Mouse (Mus musculus) bone marrow macrophage, adult 2 months (primary cell): ENCODE results near the gene Yeats4. TPM values are rescaled to one million over a fixed set of nuclear protein-coding genes. Genes with fewer than 3 reads are reported as not detected.

Experiments
- H3K27ac ChIP-seq: 2 replicates; pipeline ENCODE4 v1.5.1; 2012; ENCODE audit warnings: low read depth, low read length; ENCODE audit not compliant: insufficient read depth
- H3K4me1 ChIP-seq: 2 replicates; pipeline ENCODE4 v1.6.1; 2012; ENCODE audit warnings: low read length; ENCODE audit not compliant: control insufficient read depth, insufficient read depth
- H3K4me3 ChIP-seq: 2 replicates; pipeline ENCODE4 v1.5.1; 2012; ENCODE audit warnings: mild to moderate bottlenecking, low read length, moderate library complexity; ENCODE audit not compliant: insufficient read depth
- CTCF ChIP-seq: IDR thresholded peaks from 2 replicates; pipeline ENCODE4 v1.5.1; 2012; ENCODE audit warnings: low read depth, mild to moderate bottlenecking, low read length, moderate library complexity
- POLR2A ChIP-seq: IDR thresholded peaks from 2 replicates; pipeline ENCODE4 v1.6.1; 2012; ENCODE audit warnings: mild to moderate bottlenecking, low read depth, low read length, borderline replicate concordance
- polyA plus RNA-seq: library from polyadenylated mRNA; stranded (reverse); fragments of >200 nt; gene quantifications from 2 replicates; pipeline ENCODE4 v1.2.4, GENCODE M21; 2012; ENCODE audit not compliant: missing spikeins, insufficient read depth, insufficient read length

Gene Yeats4
- polyA plus RNA-seq, 1 experiment, result 61.0 TPM

GRCm38 (mm10) chr10:117174645-117175044 lies 49.7 kb downstream of the Yeats4 start:
- H3K4me3 ChIP-seq, result no peak overlapping the region
- H3K27ac ChIP-seq, result no peak overlapping the region
- H3K4me1 ChIP-seq, result no peaks in the 10 kb centered on the region
- TF ChIP-seq POLR2A, result no peak
- no peak for TF ChIP-seq CTCF

GRCm38 (mm10) chr10:117173566-117174438 lies 50.5 kb downstream of the Yeats4 start:
- Histone ChIP-seq H3K4me1 (no peaks in the 10 kb centered on the region), H3K4me3 (no peak overlapping the region), H3K27ac (no peak overlapping the region)
- TF ChIP-seq POLR2A (no peak), CTCF (no peak)

- TF ChIP-seq POLR2A (no peak), CTCF (no peak)
- no peaks in the 10 kb centered on the region for H3K4me1 ChIP-seq
- H3K4me3 ChIP-seq, result no peak overlapping the region
- no peak overlapping the region for H3K27ac ChIP-seq
Observed at GRCm38 (mm10) chr10:117173111-117173510, 51.2 kb downstream of the Yeats4 start.

GRCm38 (mm10) chr10:117172069-117172468 lies 52.2 kb downstream of the Yeats4 start:
- no peak overlapping the region for H3K27ac ChIP-seq
- no peak for TF ChIP-seq POLR2A
- TF ChIP-seq CTCF, result no peak
- H3K4me1 ChIP-seq, result no peaks in the 10 kb centered on the region
- H3K4me3 ChIP-seq, result no peak overlapping the region

- TF ChIP-seq CTCF, result no peak
- TF ChIP-seq POLR2A, result no peak
- Histone ChIP-seq H3K27ac (no peak overlapping the region), H3K4me1 (no peaks in the 10 kb centered on the region), H3K4me3 (no peak overlapping the region)
Observed at GRCm38 (mm10) chr10:117166785-117167425, 57.4 kb downstream of the Yeats4 start.

Other genes starting within 250 kb of the Yeats4 start
- not detected in 2 replicates for gene Best3, start 238.2 kb downstream of the Yeats4 start, polyA plus RNA-seq
- not detected in 2 replicates for gene Lrrc10, start 179.2 kb downstream of the Yeats4 start, polyA plus RNA-seq
- gene Cct2, start 160.7 kb downstream of the Yeats4 start, polyA plus RNA-seq, result 154 and 173 TPM in 2 replicates
- 18.2 and 20.5 TPM in 2 replicates for gene Frs2, start 76.0 kb downstream of the Yeats4 start, polyA plus RNA-seq
- gene 9530003J23Rik, start 14.2 kb upstream of the Yeats4 start, polyA plus RNA-seq, result not detected in 2 replicates
- 36,853 and 37,625 TPM in 2 replicates for gene Lyz2, start 57.8 kb upstream of the Yeats4 start, polyA plus RNA-seq
- 90.7 and 94.4 TPM in 2 replicates for gene Lyz1, start 68.4 kb upstream of the Yeats4 start, polyA plus RNA-seq
- 57.9 and 60.2 TPM in 2 replicates for gene Cpsf6, start 155.5 kb upstream of the Yeats4 start, polyA plus RNA-seq